In genomic region chr7:141008938-141009660, GRCm38 (mm10) we compare ENCODE assay signal across 8 mouse cellular contexts. TPM values are rescaled to one million over a fixed set of nuclear protein-coding genes. Genes with fewer than 3 reads are reported as not detected.
DNase-seq lines count a peak whose midpoint lies in the region; ATAC-seq lines count a peak whose summit lies in the region.

No protein-coding gene starts in this region.

- WGBS in intestine, embryonic 16.5 days: 7% methylated on average over 20 of the region's 20 CpGs
- 7% methylated on average over 20 of the region's 20 CpGs for WGBS in limb, embryonic 12.5 days
- WGBS in midbrain, embryonic 14.5 days: 7% methylated on average over 20 of the region's 20 CpGs

- peak; percentile 37 for DNase-seq in cerebellum, adult 11 months
- peak; percentile 92 for DNase-seq in embryo, embryonic 10.5 days (ENCODE audit: low spot score)
- peak; percentile 79 to 86 for DNase-seq in gastrocnemius, postnatal 4 days (ENCODE audit: low spot score in 2 of 2)
- peak; percentile 69 for DNase-seq in midbrain, embryonic 14.5 days
- peak; percentile 50 to 72 for DNase-seq in spleen, adult 18-20 months

- H3K36me3 ChIP-seq in intestine, embryonic 16.5 days (ENCODE audit: control insufficient read depth, insufficient read depth, low read length): no peaks in the 10 kb centered on the region
- no peaks in the 10 kb centered on the region for H3K36me3 ChIP-seq in limb, embryonic 12.5 days
- no peaks in the 10 kb centered on the region for H3K36me3 ChIP-seq in midbrain, embryonic 14.5 days (ENCODE audit: control insufficient read depth, insufficient read depth, low read length)

- H3K4me3 ChIP-seq in intestine, embryonic 16.5 days (ENCODE audit: low read length): peak overlapping the region; percentile 35
- peak overlapping the region; percentile 11; the same call in 1 of the 2 replicates for H3K4me3 ChIP-seq in limb, embryonic 12.5 days (replicated peaks)
- H3K4me3 ChIP-seq in midbrain, embryonic 14.5 days (replicated peaks; ENCODE audit: low read depth, low read length): no peak overlapping the region

- H3K4me1 ChIP-seq in intestine, embryonic 16.5 days (ENCODE audit: control insufficient read depth, insufficient read depth, low read length): peaks cover 19% of the 10 kb centered on the region
- H3K4me1 ChIP-seq in limb, embryonic 12.5 days (replicated peaks): peaks cover 32% of the 10 kb centered on the region
- H3K4me1 ChIP-seq in midbrain, embryonic 14.5 days (ENCODE audit: control insufficient read depth, insufficient read depth, low read length): 0 out of 2 replicates have a peak, but pooled peaks cover 7% of the 10 kb centered on the region

- peak overlapping the region; percentile 30 for H3K4me2 ChIP-seq in intestine, embryonic 16.5 days (ENCODE audit: low read depth, low read length)
- H3K4me2 ChIP-seq in limb, embryonic 12.5 days: peak overlapping the region; percentile 64
- peak overlapping the region; percentile 21; the same call in 1 of the 2 replicates for H3K4me2 ChIP-seq in midbrain, embryonic 14.5 days (ENCODE audit: low read length)

- H3K27ac ChIP-seq in intestine, embryonic 16.5 days (ENCODE audit: low read length): peak overlapping the region; percentile 66
- no peak overlapping the region for H3K27ac ChIP-seq in limb, embryonic 12.5 days
- H3K27ac ChIP-seq in midbrain, embryonic 14.5 days (replicated peaks; ENCODE audit: low read depth, low read length): no peak overlapping the region

- H3K9ac ChIP-seq in intestine, embryonic 16.5 days (ENCODE audit: low read depth, low read length): peak overlapping the region; percentile 42
- no peak overlapping the region for H3K9ac ChIP-seq in limb, embryonic 12.5 days (replicated peaks)
- H3K9ac ChIP-seq in midbrain, embryonic 14.5 days (replicated peaks; ENCODE audit: low read length): no peak overlapping the region

- H3K27me3 ChIP-seq in intestine, embryonic 16.5 days (replicated peaks; ENCODE audit: control insufficient read depth, insufficient read depth, low read length): no peaks in the 10 kb centered on the region
- H3K27me3 ChIP-seq in limb, embryonic 12.5 days: no peaks in the 10 kb centered on the region
- no peaks in the 10 kb centered on the region for H3K27me3 ChIP-seq in midbrain, embryonic 14.5 days (ENCODE audit: control insufficient read depth, insufficient read depth, low read length)

- ATAC-seq in cerebellum, adult (ENCODE audit: insufficient number of reproducible peaks, low FRiP score, low TSS enrichment): no peak; the same call in 1 of the 2 replicates
- peak; percentile 85 for ATAC-seq in intestine, embryonic 16.5 days
- ATAC-seq in limb, embryonic 12.5 days (ENCODE audit: insufficient number of reproducible peaks, insufficient read depth, low FRiP score, low TSS enrichment, low read depth): peak; percentile 22; the same call in 1 of the 2 replicates
- ATAC-seq in midbrain, embryonic 14.5 days (ENCODE audit: low FRiP score, low TSS enrichment): no peak

- H3K9me3 ChIP-seq in intestine, embryonic 16.5 days (ENCODE audit: control insufficient read depth, low read length): no peaks in the 10 kb centered on the region
- H3K9me3 ChIP-seq in limb, embryonic 12.5 days: no peaks in the 10 kb centered on the region
- H3K9me3 ChIP-seq in midbrain, embryonic 14.5 days (ENCODE audit: control insufficient read depth, low read length): no peaks in the 10 kb centered on the region

RNA-seq across cellular contexts. Expression of gene Ifitm3, which starts 1.5 kb away (rescaled TPM):
- 10 to 100 TPM; 75.0 to 79.2 TPM for total RNA-seq in gastrocnemius, postnatal 4 days (2021)
- polyA plus RNA-seq in intestine, embryonic 16.5 days (2015; fragmentation: Nextera tagmentation; extraction: Ambion mirVana): 255 and 269 TPM in 2 replicates
- 56.5 and 68.6 TPM in 2 replicates for polyA plus RNA-seq in limb, embryonic 12.5 days (2016; fragmentation: Nextera tagmentation; extraction: Ambion mirVana)
- polyA plus RNA-seq in midbrain, embryonic 14.5 days (2014; fragmentation: Nextera tagmentation; extraction: Ambion mirVana): 18.8 and 66.5 TPM in 2 replicates

RNA-seq across cellular contexts. Expression of gene Ifitm6, which starts 8.6 kb away (rescaled TPM):
- 1 to 10 TPM in 1 of 2 experiments, not detected in 1; 1.2 TPM for total RNA-seq in gastrocnemius, postnatal 4 days (2021)
- 1.9 and 2.0 TPM in 2 replicates for polyA plus RNA-seq in intestine, embryonic 16.5 days (2015; fragmentation: Nextera tagmentation; extraction: Ambion mirVana)
- not detected in 2 replicates for polyA plus RNA-seq in limb, embryonic 12.5 days (2016; fragmentation: Nextera tagmentation; extraction: Ambion mirVana)
- polyA plus RNA-seq in midbrain, embryonic 14.5 days (2014; fragmentation: Nextera tagmentation; extraction: Ambion mirVana): 0.34 and 0.35 TPM in 2 replicates

RNA-seq across cellular contexts. Expression of gene Gm17387, which starts 19.8 kb away (rescaled TPM):
- total RNA-seq in gastrocnemius, postnatal 4 days (2021): not detected
- not detected in 2 replicates for polyA plus RNA-seq in intestine, embryonic 16.5 days (2015; fragmentation: Nextera tagmentation; extraction: Ambion mirVana)
- polyA plus RNA-seq in limb, embryonic 12.5 days (2016; fragmentation: Nextera tagmentation; extraction: Ambion mirVana): not detected in 2 replicates
- not detected in 2 replicates for polyA plus RNA-seq in midbrain, embryonic 14.5 days (2014; fragmentation: Nextera tagmentation; extraction: Ambion mirVana)

RNA-seq across cellular contexts. Expression of gene Ifitm1, which starts 42.1 kb away (rescaled TPM):
- 1 to 10 TPM; 4.9 to 8.2 TPM for total RNA-seq in gastrocnemius, postnatal 4 days (2021)
- polyA plus RNA-seq in intestine, embryonic 16.5 days (2015; fragmentation: Nextera tagmentation; extraction: Ambion mirVana): 117 and 123 TPM in 2 replicates
- 77.8 and 78.8 TPM in 2 replicates for polyA plus RNA-seq in limb, embryonic 12.5 days (2016; fragmentation: Nextera tagmentation; extraction: Ambion mirVana)
- polyA plus RNA-seq in midbrain, embryonic 14.5 days (2014; fragmentation: Nextera tagmentation; extraction: Ambion mirVana): 3.0 and 11.5 TPM in 2 replicates

RNA-seq across cellular contexts. Expression of gene B4galnt4, which starts 51.8 kb away (rescaled TPM):
- total RNA-seq in gastrocnemius, postnatal 4 days (2021): under 1 TPM; 0.22 to 0.62 TPM
- 7.2 and 7.3 TPM in 2 replicates for polyA plus RNA-seq in intestine, embryonic 16.5 days (2015; fragmentation: Nextera tagmentation; extraction: Ambion mirVana)
- 37.3 and 40.1 TPM in 2 replicates for polyA plus RNA-seq in limb, embryonic 12.5 days (2016; fragmentation: Nextera tagmentation; extraction: Ambion mirVana)
- polyA plus RNA-seq in midbrain, embryonic 14.5 days (2014; fragmentation: Nextera tagmentation; extraction: Ambion mirVana): 44.1 and 56.0 TPM in 2 replicates

Comparison
In these comparisons a context has a peak if more than half of its experiments do, and no peak if none do; other contexts are left out.
1. DNase-seq: peak in every context shown above with its lines; median percentile 92 in embryo, embryonic 10.5 days; 82 in gastrocnemius, postnatal 4 days; 69 in midbrain, embryonic 14.5 days; 61 in spleen, adult 18-20 months; 37 in cerebellum, adult 11 months.
2. ATAC-seq: peak in intestine, embryonic 16.5 days (single experiment) and limb, embryonic 12.5 days (single experiment); none in cerebellum, adult (single experiment) and midbrain, embryonic 14.5 days (single experiment).
3. Peak in every context shown above with its lines, with median percentiles within 50 percentile points of each other: H3K4me2 ChIP-seq.